Mouse (Mus musculus) limb, embryonic 13.5 days (tissue): ENCODE measurements around the gene Pam. TPM values are rescaled to one million over a fixed set of nuclear protein-coding genes. Genes with fewer than 3 reads are reported as not detected.

Experiments used
- ATAC-seq: fragments of 200-750 bp; cut with Nextera tagmentation; 2 replicates; pipeline ENCODE4 v1.8.0; 2017; ENCODE audit warnings: low read depth, moderate number of reproducible peaks, moderate TSS enrichment; ENCODE audit not compliant: low FRiP score
- H3K27ac ChIP-seq: fragments of 300-500 bp; sonication (generic); 2 replicates; pipeline ENCODE4 v1.5.1; 2015; ENCODE audit warnings: inconsistent platforms, mild to moderate bottlenecking, moderate library complexity
- H3K27me3 ChIP-seq: fragments of 300-500 bp; sonication (generic); 2 replicates; pipeline ENCODE4 v1.6.1; 2015; ENCODE audit warnings: mild to moderate bottlenecking, inconsistent platforms
- H3K36me3 ChIP-seq: fragments of 300-500 bp; sonication (generic); 2 replicates; pipeline ENCODE4 v1.6.1; 2015; ENCODE audit warnings: inconsistent platforms, mild to moderate bottlenecking, moderate library complexity
- H3K4me1 ChIP-seq: fragments of 300-500 bp; sonication (generic); 2 replicates; pipeline ENCODE4 v1.6.1; 2015; ENCODE audit warnings: inconsistent platforms
- H3K4me2 ChIP-seq: fragments of 300-500 bp; sonication (generic); replicated peaks from 2 replicates; pipeline ENCODE4 v1.6.1; 2015; ENCODE audit warnings: inconsistent platforms, mild to moderate bottlenecking, moderate library complexity
- H3K4me3 ChIP-seq: fragments of 300-500 bp; sonication (generic); 2 replicates; pipeline ENCODE4 v1.5.1; 2015; ENCODE audit warnings: moderate library complexity, mild to moderate bottlenecking, inconsistent platforms
- H3K9ac ChIP-seq: fragments of 300-500 bp; sonication (generic); 2 replicates; pipeline ENCODE4 v1.6.1; 2015; ENCODE audit warnings: mild to moderate bottlenecking, inconsistent platforms
- H3K9me3 ChIP-seq: fragments of 300-500 bp; sonication (generic); 2 replicates; pipeline ENCODE4 v1.6.1; 2016; ENCODE audit warnings: inconsistent platforms
- WGBS: fragments of 180-500 bp; shearing (Covaris S2); methylation state at CpG from one replicate; pipeline ENCODE4 v1.1.7; 2015; 5-methylcytosine and 5-hydroxymethylcytosine counted together
- polyA plus RNA-seq: library from polyadenylated mRNA; unstranded; fragments of >200 nt; fragmentation: Nextera tagmentation; extraction: Ambion mirVana; gene quantifications from 2 replicates; pipeline ENCODE4 v1.2.1, GENCODE M21; 2015

The Pam gene
- polyA plus RNA-seq, 1 experiment from 2014 or later, result 45.3 TPM

DNA sequence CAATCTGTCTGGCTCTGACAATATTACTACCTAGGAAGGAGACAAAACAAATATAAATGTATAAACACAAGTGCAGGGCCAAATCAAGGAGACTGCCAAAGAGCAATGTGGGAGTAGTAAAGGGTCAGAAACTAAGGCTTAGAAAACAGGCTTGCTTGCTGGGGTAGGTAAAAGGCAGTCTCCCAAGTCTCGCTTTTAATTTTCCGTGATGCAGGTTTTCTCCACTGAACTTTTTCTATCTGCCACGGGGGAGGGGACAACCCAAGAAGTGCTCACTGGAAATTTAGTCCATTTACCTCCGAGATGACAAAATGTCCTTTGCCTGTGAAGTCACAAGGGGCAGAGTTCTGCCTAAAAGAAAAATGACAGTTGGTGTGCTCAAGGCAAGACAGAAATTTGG lies 21.6 kb downstream of the Pam start:
- H3K9ac ChIP-seq, result no peak overlapping the region
- peaks cover 13% of the 10 kb centered on the region; the same call in 1 of the 2 replicates for H3K4me1 ChIP-seq
- H3K4me2 ChIP-seq, result no peak overlapping the region
- H3K27me3 ChIP-seq, result no peaks in the 10 kb centered on the region
- 56% methylated on average over 4 of the region's 4 CpGs for WGBS
- no peaks in the 10 kb centered on the region for H3K36me3 ChIP-seq
- no peaks in the 10 kb centered on the region for H3K9me3 ChIP-seq
- H3K4me3 ChIP-seq, result no peak overlapping the region
- no peak overlapping the region for H3K27ac ChIP-seq
- peak; percentile 51; the same call in 1 of the 2 replicates for ATAC-seq

DNA sequence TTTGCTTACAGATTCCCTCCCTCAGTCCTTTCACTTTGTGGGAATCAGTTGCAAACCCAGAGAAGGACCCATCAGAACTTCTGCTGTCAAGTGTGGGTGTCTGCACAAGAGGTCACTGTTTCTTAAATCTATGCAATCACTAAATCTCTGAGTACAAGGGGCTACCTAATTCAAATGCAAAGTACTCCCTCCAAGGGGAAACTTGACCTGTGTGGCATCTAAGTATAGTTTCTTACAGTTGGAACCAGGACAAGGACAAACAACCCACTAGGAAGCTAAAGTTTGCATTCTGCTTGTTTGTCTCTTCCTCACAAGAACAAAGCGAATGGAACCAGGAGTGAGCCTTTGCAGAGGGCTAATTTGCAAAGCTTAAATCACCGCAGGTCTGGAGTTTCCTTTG lies 22.3 kb downstream of the Pam start:
- H3K4me2 ChIP-seq, result no peak overlapping the region
- H3K4me1 ChIP-seq, result peaks cover 11% of the 10 kb centered on the region; the same call in 1 of the 2 replicates
- no peak overlapping the region for H3K9ac ChIP-seq
- H3K27ac ChIP-seq, result no peak overlapping the region
- H3K27me3 ChIP-seq, result no peaks in the 10 kb centered on the region
- no peak for ATAC-seq
- WGBS, result 33% methylated on average over 2 of the region's 2 CpGs
- no peaks in the 10 kb centered on the region for H3K9me3 ChIP-seq
- H3K4me3 ChIP-seq, result no peak overlapping the region
- no peaks in the 10 kb centered on the region for H3K36me3 ChIP-seq

GRCm38 (mm10) chr1:98072045-98072444 lies 23.4 kb downstream of the Pam start:
- H3K27me3 ChIP-seq, result no peaks in the 10 kb centered on the region
- H3K4me3 ChIP-seq, result no peak overlapping the region
- no peaks in the 10 kb centered on the region for H3K36me3 ChIP-seq
- WGBS, result 55% methylated on average over 6 of the region's 6 CpGs
- H3K27ac ChIP-seq, result no peak overlapping the region
- H3K4me1 ChIP-seq, result peaks cover 11% of the 10 kb centered on the region; the same call in 1 of the 2 replicates
- H3K4me2 ChIP-seq, result no peak overlapping the region
- H3K9ac ChIP-seq, result no peak overlapping the region
- ATAC-seq, result no peak
- H3K9me3 ChIP-seq, result no peaks in the 10 kb centered on the region

GRCm38 (mm10) chr1:98071436-98071835 lies 24.0 kb downstream of the Pam start:
- no peak overlapping the region for H3K9ac ChIP-seq
- H3K27me3 ChIP-seq, result no peaks in the 10 kb centered on the region
- no peaks in the 10 kb centered on the region for H3K9me3 ChIP-seq
- no peaks in the 10 kb centered on the region for H3K36me3 ChIP-seq
- no peak for ATAC-seq
- H3K27ac ChIP-seq, result no peak overlapping the region
- WGBS, result 92% methylated on average over 9 of the region's 9 CpGs
- H3K4me2 ChIP-seq, result no peak overlapping the region
- no peak overlapping the region for H3K4me3 ChIP-seq
- H3K4me1 ChIP-seq, result peaks cover 11% of the 10 kb centered on the region; the same call in 1 of the 2 replicates

GRCm38 (mm10) chr1:98070743-98071325 lies 24.6 kb downstream of the Pam start:
- no peaks in the 10 kb centered on the region for H3K9me3 ChIP-seq
- no peak overlapping the region for H3K4me3 ChIP-seq
- H3K36me3 ChIP-seq, result no peaks in the 10 kb centered on the region
- no peak overlapping the region for H3K9ac ChIP-seq
- no peaks in the 10 kb centered on the region for H3K27me3 ChIP-seq
- H3K4me2 ChIP-seq, result no peak overlapping the region
- 42% methylated on average over 5 of the region's 5 CpGs for WGBS
- H3K4me1 ChIP-seq, result peaks cover 11% of the 10 kb centered on the region; the same call in 1 of the 2 replicates
- ATAC-seq, result no peak; the same call in 1 of the 2 replicates
- H3K27ac ChIP-seq, result no peak overlapping the region

GRCm38 (mm10) chr1:98068177-98068576 lies 27.3 kb downstream of the Pam start:
- no peak for ATAC-seq
- H3K4me2 ChIP-seq, result no peak overlapping the region
- WGBS, result 90% methylated on average over 4 of the region's 4 CpGs
- H3K27me3 ChIP-seq, result no peaks in the 10 kb centered on the region
- H3K27ac ChIP-seq, result no peak overlapping the region
- H3K4me3 ChIP-seq, result no peak overlapping the region
- no peaks in the 10 kb centered on the region for H3K9me3 ChIP-seq
- peaks cover 1% of the 10 kb centered on the region; the same call in 1 of the 2 replicates for H3K4me1 ChIP-seq
- no peak overlapping the region for H3K9ac ChIP-seq
- H3K36me3 ChIP-seq, result no peaks in the 10 kb centered on the region

- H3K9me3 ChIP-seq, result no peaks in the 10 kb centered on the region
- no peak overlapping the region for H3K4me2 ChIP-seq
- H3K4me1 ChIP-seq, result peaks cover under 1% of the 10 kb centered on the region; the same call in 1 of the 2 replicates
- no peak overlapping the region for H3K9ac ChIP-seq
- H3K36me3 ChIP-seq, result no peaks in the 10 kb centered on the region
- H3K27ac ChIP-seq, result no peak overlapping the region
- ATAC-seq, result no peak
- WGBS, result 55% methylated on average over 2 of the region's 2 CpGs
- H3K4me3 ChIP-seq, result no peak overlapping the region
- no peaks in the 10 kb centered on the region for H3K27me3 ChIP-seq
Measured at GRCm38 (mm10) chr1:98062074-98062473, 33.4 kb downstream of the Pam start.

DNA sequence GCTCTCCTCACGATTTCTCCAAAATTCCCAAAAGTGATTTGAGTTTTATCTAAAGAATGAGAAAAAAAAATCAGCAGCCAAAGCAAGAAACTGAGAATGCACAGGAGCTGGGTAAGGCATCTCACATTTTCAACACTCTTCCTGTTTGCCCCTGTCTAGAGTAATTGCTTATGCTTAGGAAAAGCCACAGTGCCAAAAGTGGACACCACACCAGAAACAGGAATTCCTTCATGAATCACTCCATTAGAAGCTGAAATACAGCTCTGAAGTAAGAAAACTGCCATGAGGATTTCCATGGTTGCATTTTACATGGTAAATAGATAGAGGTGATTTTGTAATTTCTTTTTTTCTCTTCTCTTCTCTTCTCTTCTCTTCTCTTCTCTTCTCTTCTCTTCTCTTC lies 36.0 kb downstream of the Pam start:
- Histone ChIP-seq H3K27me3 (no peaks in the 10 kb centered on the region), H3K36me3 (no peaks in the 10 kb centered on the region), H3K4me1 (peaks cover 9% of the 10 kb centered on the region), H3K4me2 (no peak overlapping the region), H3K4me3 (no peak overlapping the region), H3K9ac (no peak overlapping the region), H3K27ac (no peak overlapping the region), H3K9me3 (no peaks in the 10 kb centered on the region)
- WGBS, result 89% methylated on average over 1 of the region's 1 CpGs
- no peak for ATAC-seq

GRCm38 (mm10) chr1:98056996-98057945 lies 38.2 kb downstream of the Pam start:
- no peaks in the 10 kb centered on the region for H3K36me3 ChIP-seq
- no peak overlapping the region for H3K4me3 ChIP-seq
- H3K9me3 ChIP-seq, result no peaks in the 10 kb centered on the region
- H3K4me2 ChIP-seq, result no peak overlapping the region
- H3K9ac ChIP-seq, result no peak overlapping the region
- no peak for ATAC-seq
- H3K27me3 ChIP-seq, result no peaks in the 10 kb centered on the region
- H3K27ac ChIP-seq, result no peak overlapping the region
- 42% methylated on average over 11 of the region's 11 CpGs for WGBS
- peaks cover 9% of the 10 kb centered on the region for H3K4me1 ChIP-seq

DNA sequence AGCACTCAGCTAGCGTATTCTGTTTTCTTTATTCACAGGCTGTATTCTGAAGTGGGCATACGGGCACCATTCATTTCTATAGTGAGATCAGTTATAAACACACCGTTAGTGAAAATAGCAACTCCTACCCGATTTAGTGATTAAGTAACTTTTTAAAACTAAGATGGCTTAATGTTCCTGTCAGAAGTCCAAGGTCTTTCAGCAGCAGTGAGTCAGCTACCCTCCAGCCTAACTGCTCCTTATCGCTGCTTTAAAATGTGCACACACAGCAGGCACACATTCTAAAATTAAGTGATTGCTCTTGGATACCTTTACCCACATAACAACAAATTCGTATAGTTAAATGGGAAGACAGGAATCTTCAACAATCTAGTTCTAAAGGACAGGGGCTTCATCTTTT lies 39.2 kb downstream of the Pam start:
- Histone ChIP-seq H3K27me3 (no peaks in the 10 kb centered on the region), H3K4me3 (no peak overlapping the region), H3K9ac (no peak overlapping the region), H3K36me3 (no peaks in the 10 kb centered on the region), H3K4me2 (no peak overlapping the region), H3K9me3 (no peaks in the 10 kb centered on the region), H3K4me1 (peaks cover 9% of the 10 kb centered on the region), H3K27ac (no peak overlapping the region)
- ATAC-seq, result no peak
- 67% methylated on average over 6 of the region's 6 CpGs for WGBS

DNA sequence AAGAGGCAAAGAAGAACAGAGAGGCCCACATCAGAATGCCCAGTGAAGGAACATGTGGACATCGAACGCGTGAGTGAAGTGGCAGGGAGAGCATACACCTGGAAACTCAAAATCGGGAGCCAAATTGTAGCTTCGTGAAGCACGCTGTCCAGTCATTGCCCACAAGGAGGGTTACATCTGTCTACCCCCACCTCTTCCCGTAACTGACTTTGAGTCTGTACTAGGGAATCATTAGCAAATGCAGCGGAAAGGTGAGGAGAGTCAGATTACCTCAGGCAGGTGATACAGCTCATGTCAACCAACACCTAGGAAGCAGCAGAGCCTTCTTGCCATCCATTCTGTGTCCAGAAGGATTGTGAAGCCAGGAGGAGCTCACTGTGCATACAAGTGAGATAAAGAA lies 39.9 kb downstream of the Pam start:
- H3K4me2 ChIP-seq, result no peak overlapping the region
- H3K4me1 ChIP-seq, result peaks cover 14% of the 10 kb centered on the region
- ATAC-seq, result no peak
- no peaks in the 10 kb centered on the region for H3K9me3 ChIP-seq
- no peak overlapping the region for H3K9ac ChIP-seq
- H3K4me3 ChIP-seq, result no peak overlapping the region
- no peaks in the 10 kb centered on the region for H3K36me3 ChIP-seq
- WGBS, result 91% methylated on average over 8 of the region's 8 CpGs
- no peaks in the 10 kb centered on the region for H3K27me3 ChIP-seq
- no peak overlapping the region for H3K27ac ChIP-seq

DNA sequence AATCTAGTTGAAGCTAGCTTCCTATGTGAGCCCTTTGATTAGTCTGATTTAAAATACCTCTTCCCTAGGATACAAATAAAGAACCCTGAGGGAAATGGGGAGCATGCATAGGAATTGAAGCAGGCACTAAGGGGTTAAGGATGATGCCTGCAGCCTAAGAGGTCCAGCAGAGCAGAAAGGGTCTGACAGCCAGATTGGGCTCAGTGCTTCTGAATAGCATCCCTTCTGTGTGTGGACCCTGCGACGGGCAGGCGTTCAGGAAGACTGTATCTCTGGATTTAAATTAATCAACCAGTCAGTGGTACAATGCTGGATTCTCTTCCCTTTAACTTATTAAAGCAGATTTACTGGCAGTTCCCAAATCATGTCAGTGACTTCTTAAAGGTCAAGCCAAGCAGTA lies 41.5 kb downstream of the Pam start:
- WGBS, result 55% methylated on average over 3 of the region's 3 CpGs

More for the DNA sequence above, 41.5 kb downstream of the Pam start:
- no peak overlapping the region for H3K4me3 ChIP-seq
- H3K27me3 ChIP-seq, result no peaks in the 10 kb centered on the region
- no peak overlapping the region for H3K4me2 ChIP-seq
- H3K9ac ChIP-seq, result no peak overlapping the region
- peaks cover 14% of the 10 kb centered on the region for H3K4me1 ChIP-seq
- H3K9me3 ChIP-seq, result no peaks in the 10 kb centered on the region
- no peak overlapping the region for H3K27ac ChIP-seq
- H3K36me3 ChIP-seq, result no peaks in the 10 kb centered on the region
- no peak for ATAC-seq
